ENCODE assay signal across 8 mouse cellular contexts in the genomic region with DNA sequence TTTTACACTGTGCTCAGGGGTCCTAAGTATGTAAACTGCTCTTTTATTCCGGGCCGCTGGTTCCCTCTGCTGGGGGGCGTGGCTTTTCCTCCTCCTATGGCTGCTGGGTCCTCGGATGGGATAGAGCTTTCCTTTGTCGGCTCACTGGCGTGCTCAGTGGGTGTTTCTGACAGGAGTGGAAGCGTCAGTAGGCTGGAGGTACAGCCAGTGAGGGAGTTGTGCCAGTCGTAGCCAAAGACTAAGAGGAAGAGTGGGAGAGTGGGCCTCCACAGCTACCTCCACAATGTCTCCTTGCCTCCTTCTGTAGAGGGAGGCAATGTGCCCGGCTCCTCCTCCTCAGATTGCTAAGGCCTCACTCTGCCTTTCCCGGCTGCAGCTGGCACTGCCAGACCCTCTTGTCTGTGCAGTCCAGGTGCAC. TPM values are rescaled to one million over a fixed set of nuclear protein-coding genes. Genes with fewer than 3 reads are reported as not detected.
DNase-seq lines count a peak whose midpoint lies in the region; ATAC-seq and TF ChIP-seq lines count a peak whose summit lies in the region.

No protein-coding gene starts in this region.

- no peak for TF ChIP-seq EP300 in heart, adult 2 months (IDR thresholded peaks at IDR 0.05; ENCODE audit: insufficient read depth, low read depth, low read length)

- DNase-seq in lung, embryonic 14.5 days: peak; percentile 50
- no peak for DNase-seq in lung, postnatal 4 days
- peak; percentile 7 to 39 for DNase-seq in kidney, postnatal 25 days
- peak; percentile 64 for DNase-seq in retina, embryonic 14.5 days (ENCODE audit: low spot score)
- DNase-seq in urinary bladder, postnatal 4 days (ENCODE audit: low spot score in 2 of 2): no peak
- no peak for DNase-seq in heart, adult 2 months

- ATAC-seq in lung, embryonic 14.5 days (ENCODE audit: insufficient read depth): peak; percentile 61
- no peak for ATAC-seq in embryonic facial prominence, embryonic 15.5 days (ENCODE audit: insufficient number of reproducible peaks, low FRiP score, low TSS enrichment, low read depth)
- no peak for ATAC-seq in erythroblast, adult 5-6 weeks (replicated peaks; ENCODE audit: low FRiP score, poor library complexity, severe bottlenecking)

- TF ChIP-seq CTCF in lung, embryonic 14.5 days (IDR thresholded peaks at IDR 0.05; ENCODE audit: low read depth): no peak
- TF ChIP-seq CTCF in heart, adult 2 months (IDR thresholded peaks at IDR 0.05): no peak

- peak overlapping the region; percentile 12; the same call in 1 of the 2 replicates for H3K4me3 ChIP-seq in lung, embryonic 14.5 days (ENCODE audit: low read depth, low read length)
- peak overlapping the region; percentile 29 for H3K4me3 ChIP-seq in embryonic facial prominence, embryonic 15.5 days (replicated peaks)
- H3K4me3 ChIP-seq in heart, adult 2 months: no peak overlapping the region

- peaks cover 3% of the 10 kb centered on the region; the same call in 1 of the 2 replicates for H3K4me1 ChIP-seq in lung, embryonic 14.5 days (ENCODE audit: insufficient read depth)
- peaks cover 7% of the 10 kb centered on the region for H3K4me1 ChIP-seq in embryonic facial prominence, embryonic 15.5 days
- no peaks in the 10 kb centered on the region for H3K4me1 ChIP-seq in heart, adult 2 months (ENCODE audit: control insufficient read depth, insufficient read depth, low read length)

- peak overlapping the region; percentile 18; the same call in 1 of the 2 replicates for H3K9ac ChIP-seq in lung, embryonic 14.5 days
- H3K9ac ChIP-seq in embryonic facial prominence, embryonic 15.5 days: 0 out of 2 replicates have a peak overlapping the region, but pooled peaks have one; percentile 6
- no peak overlapping the region for H3K9ac ChIP-seq in heart, adult 2 months (ENCODE audit: low read depth, low read length)

- H3K9me3 ChIP-seq in lung, embryonic 14.5 days (ENCODE audit: low read depth, low read length): no peaks in the 10 kb centered on the region
- no peaks in the 10 kb centered on the region for H3K9me3 ChIP-seq in embryonic facial prominence, embryonic 15.5 days (replicated peaks)

- TF ChIP-seq POLR2A in heart, adult 2 months (IDR thresholded peaks at IDR 0.05; ENCODE audit: insufficient read depth, low read depth, low read length): no peak

- H3K27me3 ChIP-seq in lung, embryonic 14.5 days (ENCODE audit: insufficient read depth, low read length): no peaks in the 10 kb centered on the region
- H3K27me3 ChIP-seq in embryonic facial prominence, embryonic 15.5 days: no peaks in the 10 kb centered on the region
- H3K27me3 ChIP-seq in heart, adult 2 months (ENCODE audit: control insufficient read depth, insufficient read depth, low read length): no peaks in the 10 kb centered on the region

- WGBS in lung, embryonic 14.5 days: 2% methylated on average over 10 of the region's 10 CpGs
- 2% methylated on average over 10 of the region's 10 CpGs for WGBS in embryonic facial prominence, embryonic 15.5 days
- 13% methylated on average over 10 of the region's 10 CpGs for WGBS in heart, adult 2 months

- no peak overlapping the region for H3K27ac ChIP-seq in lung, embryonic 14.5 days (ENCODE audit: low read depth)
- H3K27ac ChIP-seq in embryonic facial prominence, embryonic 15.5 days (replicated peaks): no peak overlapping the region
- H3K27ac ChIP-seq in heart, adult 2 months: no peak overlapping the region

- no peaks in the 10 kb centered on the region for H3K36me3 ChIP-seq in lung, embryonic 14.5 days (ENCODE audit: insufficient read depth)
- H3K36me3 ChIP-seq in embryonic facial prominence, embryonic 15.5 days: no peaks in the 10 kb centered on the region
- H3K36me3 ChIP-seq in heart, adult 2 months (ENCODE audit: control insufficient read depth, insufficient read depth, low read length): no peaks in the 10 kb centered on the region

- H3K79me2 ChIP-seq in heart, adult 2 months (replicated peaks; ENCODE audit: control insufficient read depth, insufficient read depth, low read length): no peaks in the 10 kb centered on the region

- H3K4me2 ChIP-seq in lung, embryonic 14.5 days: peak overlapping the region; percentile 58
- peak overlapping the region; percentile 47 for H3K4me2 ChIP-seq in embryonic facial prominence, embryonic 15.5 days (replicated peaks)

- intact Hi-C loops in heart, adult 2 months (cut with DNase I): no loop called here

RNA-seq across cellular contexts. Expression of gene Fam81a, which starts 30.5 kb away (rescaled TPM):
- polyA plus RNA-seq in lung, embryonic 14.5 days (2014; fragmentation: Nextera tagmentation; extraction: Ambion mirVana): 4.2 and 6.0 TPM in 2 replicates
- 12.5 and 13.8 TPM in 2 replicates for polyA plus RNA-seq in embryonic facial prominence, embryonic 15.5 days (2015; fragmentation: Nextera tagmentation; extraction: Ambion mirVana)
- total RNA-seq in erythroblast, adult 5-6 weeks (2015; ENCODE audit: low replicate concordance): not detected in 2 replicates
- not detected in 2 replicates for total RNA-seq in erythroblast, adult 5-6 weeks (2017; ENCODE audit: low replicate concordance)
- 10 to 100 TPM; 30.7 to 32.6 TPM for total RNA-seq in heart, adult 2 months (2021)
- 7.0 and 9.0 TPM in 2 replicates for polyA plus RNA-seq in heart, adult 2 months (2012; rRNA removed)

Comparison
In these comparisons a context has a peak if more than half of its experiments do, and no peak if none do; other contexts are left out.
1. DNase-seq: peak in lung, embryonic 14.5 days (single experiment), kidney, postnatal 25 days (2 of 2) and retina, embryonic 14.5 days (single experiment); none in lung, postnatal 4 days (0 of 2), urinary bladder, postnatal 4 days (0 of 2) and heart, adult 2 months (0 of 2).